Mouse (Mus musculus): ENCODE results near the gene Serpind1.

Serpind1 gene

GRCm38 (mm10) chr16:17331116-17331515, at the start of gene Serpind1:
TSS of gene Serpind1 (plus strand) at chr16:17331371.
- no peak for DNase-seq (ENCODE audit: low spot score)

- DNase-seq (ENCODE audit: low spot score) = no peak
Measured at GRCm38 (mm10) chr16:17283151-17283550, 48.0 kb upstream of the Serpind1 start.

GRCm38 (mm10) chr16:17287103-17287502, 44.1 kb upstream of the Serpind1 start:
- no peak for DNase-seq (ENCODE audit: low spot score)

GRCm38 (mm10) chr16:17291016-17291415, 40.2 kb upstream of the Serpind1 start:
- DNase-seq (ENCODE audit: low spot score) = no peak

- DNase-seq (ENCODE audit: low spot score) = no peak
Measured at GRCm38 (mm10) chr16:17292751-17293150, 38.4 kb upstream of the Serpind1 start.

GRCm38 (mm10) chr16:17300818-17301217, 30.4 kb upstream of the Serpind1 start:
- DNase-seq (ENCODE audit: low spot score) = no peak

- no peak for DNase-seq (ENCODE audit: low spot score)
Measured at GRCm38 (mm10) chr16:17303521-17304245, 27.5 kb upstream of the Serpind1 start.

- DNase-seq (ENCODE audit: low spot score) = no peak
Measured at GRCm38 (mm10) chr16:17307461-17307860, 23.7 kb upstream of the Serpind1 start.

- no peak for DNase-seq (ENCODE audit: low spot score)
Measured at GRCm38 (mm10) chr16:17309036-17309435, 22.1 kb upstream of the Serpind1 start.

GRCm38 (mm10) chr16:17312531-17312930, 18.6 kb upstream of the Serpind1 start:
- no peak for DNase-seq (ENCODE audit: low spot score)

GRCm38 (mm10) chr16:17316554-17316953, 14.6 kb upstream of the Serpind1 start:
- no peak for DNase-seq (ENCODE audit: low spot score)

- peak; percentile 6 for DNase-seq (ENCODE audit: low spot score)
Measured at GRCm38 (mm10) chr16:17321481-17321880, 9.7 kb upstream of the Serpind1 start.

GRCm38 (mm10) chr16:17324745-17325144, 6.4 kb upstream of the Serpind1 start:
- DNase-seq (ENCODE audit: low spot score) = no peak

GRCm38 (mm10) chr16:17326064-17326463, 5.1 kb upstream of the Serpind1 start:
- DNase-seq (ENCODE audit: low spot score) = no peak

- DNase-seq (ENCODE audit: low spot score) = no peak
Measured at GRCm38 (mm10) chr16:17329848-17330570, 1.2 kb upstream of the Serpind1 start.

- no peak for DNase-seq (ENCODE audit: low spot score)
Measured at GRCm38 (mm10) chr16:17331855-17332254, 684 bp downstream of the Serpind1 start.

GRCm38 (mm10) chr16:17334574-17334973, 3.4 kb downstream of the Serpind1 start:
- DNase-seq (ENCODE audit: low spot score) = no peak

- DNase-seq (ENCODE audit: low spot score) = no peak
Measured at GRCm38 (mm10) chr16:17336089-17336488, 4.9 kb downstream of the Serpind1 start.

- DNase-seq (ENCODE audit: low spot score) = no peak
Measured at GRCm38 (mm10) chr16:17339701-17340100, 8.5 kb downstream of the Serpind1 start.

- DNase-seq (ENCODE audit: low spot score) = no peak
Measured at GRCm38 (mm10) chr16:17340705-17341104, 9.5 kb downstream of the Serpind1 start.

GRCm38 (mm10) chr16:17341847-17342246, 10.7 kb downstream of the Serpind1 start:
- no peak for DNase-seq (ENCODE audit: low spot score)

- DNase-seq (ENCODE audit: low spot score) = no peak
Measured at GRCm38 (mm10) chr16:17345141-17345812, 14.1 kb downstream of the Serpind1 start.

GRCm38 (mm10) chr16:17345813-17346155, 14.6 kb downstream of the Serpind1 start:
- no peak for DNase-seq (ENCODE audit: low spot score)

Data from ovary, adult 18-20 months (tissue).